Mouse (Mus musculus): ENCODE results near the gene Nectin3.
"Not testable (repeated sequence)": the region's sequence is repeated elsewhere in the genome, so short reads cannot be mapped to it uniquely, and the experiment has no call there.

Gene Nectin3

GRCm38 (mm10) chr16:46416177-46416576, 82.1 kb downstream of the Nectin3 start:
- no peak for DNase-seq (ENCODE audit: low spot score in 2 of 2)

DNA sequence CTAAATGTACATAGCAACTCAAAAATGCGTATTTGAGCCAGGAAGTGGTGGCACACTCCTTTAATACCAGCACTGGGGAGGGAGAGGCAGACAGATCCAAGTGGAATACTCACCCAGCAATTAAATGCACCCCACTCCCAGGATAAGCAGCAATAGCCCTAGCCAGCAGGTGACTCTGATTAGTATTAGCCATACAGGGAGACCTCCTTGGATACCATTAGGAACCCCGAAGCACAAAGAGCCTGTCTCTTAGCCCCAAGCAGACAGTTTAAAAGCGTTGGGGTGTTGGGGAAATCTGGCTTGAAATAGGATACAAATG, 87.6 kb downstream of the Nectin3 start:
- DNase-seq (ENCODE audit: low spot score in 2 of 2) = no peak

- DNase-seq (ENCODE audit: low spot score in 2 of 2) = no peak
Observed at GRCm38 (mm10) chr16:46410053-46410738, 88.1 kb downstream of the Nectin3 start.

GRCm38 (mm10) chr16:46407997-46408396, 90.3 kb downstream of the Nectin3 start:
- no peak for DNase-seq (ENCODE audit: low spot score in 2 of 2)

DNA sequence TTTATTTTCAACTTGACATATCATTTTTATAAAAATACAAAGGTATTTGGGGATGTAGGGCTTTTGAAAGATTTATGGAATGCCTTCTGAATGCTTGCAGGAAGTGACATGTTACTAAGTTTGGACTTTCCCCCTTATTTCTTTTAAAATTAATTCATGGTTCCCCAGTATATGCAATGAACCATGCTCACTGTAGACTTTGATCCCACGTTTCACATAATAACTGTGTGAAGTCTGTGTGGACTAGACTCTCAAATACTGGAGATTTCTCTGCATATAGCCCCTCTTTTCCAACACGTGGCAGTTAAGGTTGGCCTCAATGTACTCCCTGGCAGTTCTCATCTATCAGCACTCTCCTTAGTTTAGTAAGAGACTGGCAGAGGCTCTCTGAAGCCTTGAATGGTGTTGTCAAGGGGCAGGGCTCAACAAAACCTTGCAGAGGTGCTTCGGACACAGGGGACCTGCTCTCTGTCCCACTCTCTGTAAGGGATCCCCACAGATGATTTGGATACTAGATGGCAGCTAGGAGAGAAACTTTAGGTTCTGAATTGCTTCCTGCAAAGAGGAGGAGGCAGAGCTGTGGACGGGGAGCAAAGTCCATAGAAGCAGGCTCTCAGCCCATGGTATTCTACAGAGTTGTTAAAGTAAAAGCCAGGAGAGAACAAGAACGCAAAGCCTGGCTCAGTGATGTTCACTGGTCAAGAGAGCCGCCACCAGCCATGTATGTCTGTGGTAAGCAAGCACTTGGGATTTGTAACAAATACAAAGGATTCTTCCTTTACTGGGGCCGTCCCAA, 91.3 kb downstream of the Nectin3 start:
- no peak for DNase-seq (ENCODE audit: low spot score in 2 of 2)

GRCm38 (mm10) chr16:46397945-46398344, 100.4 kb downstream of the Nectin3 start:
- DNase-seq (ENCODE audit: low spot score in 2 of 2) = no peak

- no peak for DNase-seq (ENCODE audit: low spot score in 2 of 2)
Observed at GRCm38 (mm10) chr16:46389415-46390033, 108.8 kb downstream of the Nectin3 start.

GRCm38 (mm10) chr16:46388527-46389414, 109.6 kb downstream of the Nectin3 start:
- DNase-seq (ENCODE audit: low spot score in 2 of 2) = no peak

DNA sequence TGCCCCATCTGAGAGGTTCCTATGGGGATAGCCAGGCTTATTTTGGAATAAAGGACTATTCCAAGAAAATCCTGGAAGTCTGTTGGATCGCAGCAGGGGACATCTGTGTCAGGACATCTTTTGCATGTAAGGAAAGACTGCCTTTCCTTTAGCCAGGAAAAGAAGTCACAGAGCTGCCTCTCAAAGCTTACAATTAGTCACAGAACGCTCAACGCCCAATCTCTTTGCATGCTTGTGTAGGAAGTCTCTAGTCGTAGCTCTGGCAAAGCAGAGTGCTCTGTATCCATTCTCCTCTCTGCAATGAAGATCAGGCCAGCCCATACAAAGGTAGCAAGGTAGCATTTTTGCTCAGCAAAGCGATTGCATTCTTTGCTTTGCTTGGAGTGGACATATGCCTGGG, 114.0 kb downstream of the Nectin3 start:
- DNase-seq (ENCODE audit: low spot score in 2 of 2) = no peak

- no peak for DNase-seq (ENCODE audit: low spot score in 2 of 2)
Observed at GRCm38 (mm10) chr16:46383344-46383743, 115.0 kb downstream of the Nectin3 start.

DNA sequence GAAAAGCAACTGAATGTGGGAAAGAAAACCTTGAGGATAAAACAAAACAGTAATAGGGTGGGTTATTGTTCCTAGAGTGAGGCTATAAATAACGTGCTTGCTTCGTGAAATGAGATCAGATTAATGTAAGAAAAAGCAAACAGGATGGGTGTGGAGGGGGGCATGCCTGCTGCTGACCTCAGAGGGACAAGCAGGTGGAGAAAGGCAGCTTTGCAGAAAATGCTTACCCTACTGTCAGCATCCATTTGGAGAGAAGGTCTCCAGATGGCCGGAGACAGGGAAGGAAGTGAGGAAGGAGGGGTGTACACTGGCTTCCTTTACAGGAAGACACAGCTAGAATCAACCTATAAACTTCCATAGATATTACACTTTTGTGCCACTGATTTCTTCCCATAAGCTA, 121.8 kb downstream of the Nectin3 start:
- DNase-seq (ENCODE audit: low spot score in 2 of 2) = no peak

- no peak for DNase-seq (ENCODE audit: low spot score in 2 of 2)
Observed at GRCm38 (mm10) chr16:46362022-46362421, 136.3 kb downstream of the Nectin3 start.

DNA sequence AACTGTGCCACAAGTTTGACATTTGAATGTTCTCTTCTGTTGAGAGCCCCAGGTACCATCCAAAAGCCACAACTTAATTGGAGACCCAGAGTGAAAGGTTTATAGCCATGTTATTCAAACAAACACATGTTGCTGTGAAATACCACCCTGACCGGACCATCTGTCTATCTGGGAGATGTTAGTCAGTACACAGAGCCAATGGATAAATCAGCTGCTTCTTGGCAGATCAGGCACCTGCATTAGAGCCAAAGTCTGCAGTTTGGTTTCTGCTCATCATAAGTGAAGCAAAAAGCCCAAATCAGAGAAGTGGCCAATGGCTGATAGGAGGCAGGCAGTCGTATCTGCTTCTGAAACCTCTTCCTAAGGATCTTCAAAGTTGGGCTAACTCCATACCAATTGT, 140.7 kb downstream of the Nectin3 start:
- DNase-seq (ENCODE audit: low spot score in 2 of 2) = not testable (repeated sequence)

- DNase-seq (ENCODE audit: low spot score in 2 of 2) = no peak
Observed at GRCm38 (mm10) chr16:46356663-46357062, 141.7 kb downstream of the Nectin3 start.
